Mouse (Mus musculus) Patski (cell line): ENCODE results near the gene Zbed5. TPM values are rescaled to one million over a fixed set of nuclear protein-coding genes. Genes with fewer than 3 reads are reported as not detected.
A peak's percentile ranks its signal among the peaks of the same experiment; 100 is the strongest.
"Not testable (repeated sequence)": the region's sequence is repeated elsewhere in the genome, so short reads cannot be mapped to it uniquely, and the experiment has no call there.

Experiments used
- ATAC-seq: fragments of 100-300 bp; one replicate; pipeline ENCODE4 v1.8.0; 2021
- CTCF ChIA-PET: fragments of 350-600 bp; sonication (Branson Sonifier 250); formaldehyde crosslinking; loops from one replicate; lab custom pipeline; 2022; ENCODE audit warnings: inconsistent platforms; lab: Charles Lee
- POLR2A ChIA-PET: fragments of 350-600 bp; sonication (Branson Sonifier 250); formaldehyde crosslinking; loops from one replicate; lab custom pipeline; 2022; ENCODE audit warnings: antibody characterized with exemption, inconsistent platforms; lab: Charles Lee
- DNase-seq: peaks from one replicate; pipeline ENCODE4 v3.0.0-alpha.2; 2011; ENCODE audit warnings: low read depth, low spot score
- H3K27me3 ChIP-seq: fragments of 371-371 bp; one replicate; pipeline ENCODE4 v1.5.1; 2021
- CTCF ChIP-seq: fragments of 100-300 bp; IDR thresholded peaks from one replicate; pipeline ENCODE4 v1.5.1; 2021
- in situ Hi-C: fragments of 300-500 bp; cut with MboI; formaldehyde crosslinking; loops from 3 replicates; pipeline ENCODE4 v1.11.1; 2018; ENCODE audit warnings: low pct_unique_long_range_greater_than_20kb, mixed read lengths
- polyA plus RNA-seq: library from polyadenylated mRNA; unstranded; gene quantifications from one replicate; pipeline ENCODE4 v1.2.3, GENCODE M21; 2021

Zbed5 gene
- polyA plus RNA-seq, 1 experiment from 2014 or later, result 4.0 TPM

DNA sequence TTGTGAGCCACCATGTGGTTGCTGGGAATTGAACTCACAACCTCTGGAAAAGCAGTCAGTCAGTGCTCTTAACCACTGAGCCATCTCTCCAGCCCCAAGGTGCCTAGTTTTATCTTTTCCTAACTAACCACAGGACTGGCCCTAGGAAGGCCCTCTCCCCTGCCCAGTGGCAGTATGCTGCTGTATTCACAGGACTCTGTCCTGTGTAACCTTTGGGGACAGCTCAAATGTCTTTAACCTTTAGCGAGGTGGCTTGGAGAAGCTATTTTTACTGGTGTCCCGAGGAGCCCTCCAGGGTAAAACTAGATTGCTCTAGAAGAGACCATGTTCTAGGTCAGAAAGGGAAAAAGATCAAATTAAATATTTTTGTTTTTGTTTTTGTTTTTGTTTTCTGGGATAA, 24.3 kb upstream of the Zbed5 start:
- CTCF ChIA-PET, result interaction anchor here (12.7 kb wide), 1 partner anchor 17 kb away, joined by 68 read pairs; no protein-coding TSS in a partner anchor
- no peak for DNase-seq
- POLR2A ChIA-PET, result no interaction called here
- in situ Hi-C loops, result no loop called here
- no peaks in the 10 kb centered on the region for H3K27me3 ChIP-seq
- no peak for TF ChIP-seq CTCF
- no peak for ATAC-seq

DNA sequence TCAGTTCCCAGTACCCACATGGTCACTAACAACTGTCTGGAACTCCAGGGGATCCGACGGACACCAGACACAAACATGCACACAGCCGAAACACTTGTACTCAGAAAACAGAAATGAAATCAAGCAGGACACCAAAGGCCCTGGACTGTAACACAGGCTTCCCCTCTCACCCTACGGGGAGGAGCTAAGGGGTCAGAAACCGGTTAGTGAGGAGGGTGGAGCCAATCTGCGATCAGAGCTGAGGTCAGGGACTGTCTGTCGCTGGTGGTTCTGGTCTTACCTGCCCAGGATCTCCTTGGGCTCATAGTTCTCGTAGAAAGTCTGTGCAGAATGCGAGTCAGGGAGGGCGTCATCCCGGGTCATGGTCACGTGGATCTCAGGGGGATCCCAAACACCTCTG, 21.6 kb upstream of the Zbed5 start:
- no peak for TF ChIP-seq CTCF
- ChIA-PET POLR2A (no interaction called here), CTCF (interaction anchor here (1.2 to 12.7 kb wide), 4 partner anchors 9 to 19 kb away, joined by 3 to 68 read pairs (median 6); no protein-coding TSS in a partner anchor)
- DNase-seq (no peak), ATAC-seq (no peak)
- in situ Hi-C loops, result no loop called here
- no peaks in the 10 kb centered on the region for H3K27me3 ChIP-seq

DNA sequence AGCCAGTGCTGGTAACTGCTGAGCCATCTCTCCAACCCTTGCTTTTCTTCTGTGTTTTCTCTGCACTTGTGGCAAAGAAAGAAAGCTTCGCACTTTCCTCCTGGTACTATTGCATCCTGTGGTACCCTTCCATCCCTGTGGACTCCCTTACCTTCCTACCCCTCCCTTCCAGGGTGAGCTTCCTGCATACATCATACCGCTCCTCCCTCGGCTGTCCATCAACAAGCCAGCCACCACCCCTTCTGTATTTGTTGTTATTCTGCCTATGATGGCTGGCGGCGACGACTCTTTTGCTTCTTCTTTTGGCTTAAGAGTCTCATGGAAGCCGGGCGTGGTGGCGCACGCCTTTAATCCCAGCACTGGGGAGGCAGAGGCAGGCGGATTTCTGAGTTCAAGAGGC, 20.4 kb upstream of the Zbed5 start:
- ATAC-seq (no peak), DNase-seq (no peak)
- no peak for TF ChIP-seq CTCF
- POLR2A ChIA-PET, result interaction anchor here (0.5 kb wide), 1 partner anchor 266 kb away, joined by 3 read pairs; no protein-coding TSS in a partner anchor
- H3K27me3 ChIP-seq, result no peaks in the 10 kb centered on the region
- in situ Hi-C loops, result no loop called here
- CTCF ChIA-PET, result interaction anchor here (1.7 to 12.7 kb wide), 3 partner anchors 10 to 21 kb away, joined by 3 to 68 read pairs (median 5); no protein-coding TSS in a partner anchor

DNA sequence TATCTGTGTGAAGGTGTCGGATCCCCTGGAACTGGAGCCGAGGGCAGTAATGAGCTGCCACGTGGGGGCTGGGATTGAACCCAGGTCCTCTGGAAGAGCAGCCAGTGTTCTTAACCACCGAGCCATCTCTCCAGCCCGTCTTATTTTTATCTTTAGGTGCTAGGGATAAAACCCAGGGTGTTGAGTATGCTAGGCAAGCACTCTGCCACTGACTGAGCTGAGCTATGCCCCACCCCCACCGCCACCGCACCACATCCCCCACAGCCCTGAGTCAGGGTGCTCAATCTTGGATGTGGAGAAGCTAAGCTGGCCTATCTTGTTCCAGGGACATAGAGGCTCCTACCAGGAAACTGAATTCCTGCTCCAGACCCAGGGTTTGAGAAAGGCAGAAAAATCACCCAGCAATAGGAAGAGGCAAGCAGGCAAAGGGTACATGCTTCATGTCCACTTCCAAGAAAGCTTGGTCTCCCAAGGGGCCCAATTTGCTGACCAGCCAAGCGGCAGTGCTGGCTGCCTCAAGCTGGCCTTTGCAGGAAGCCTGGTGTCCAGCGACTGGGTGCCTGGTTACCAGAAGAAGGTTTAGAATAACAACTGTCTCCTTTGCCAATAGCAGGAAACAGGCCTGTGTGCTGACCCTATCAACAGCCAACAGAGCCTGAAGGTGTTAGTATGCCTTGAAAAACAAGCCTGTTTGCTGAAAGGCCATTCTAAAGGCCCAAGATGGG, 17.6 kb upstream of the Zbed5 start:
- ATAC-seq, result no peak
- no peak for TF ChIP-seq CTCF
- no peaks in the 10 kb centered on the region for H3K27me3 ChIP-seq
- in situ Hi-C loops, result no loop called here
- DNase-seq, result no peak
- ChIA-PET CTCF (interaction anchor here (0.7 to 12.7 kb wide), 5 partner anchors 11 to 493 kb away, joined by 4 to 68 read pairs (median 5); partner anchors contain the start of gene Sumf2), POLR2A (interaction anchor here (1.2 to 2.2 kb wide), 2 partner anchors 23 to 30 kb away, joined by 6 to 8 read pairs; no protein-coding TSS in a partner anchor)

DNA sequence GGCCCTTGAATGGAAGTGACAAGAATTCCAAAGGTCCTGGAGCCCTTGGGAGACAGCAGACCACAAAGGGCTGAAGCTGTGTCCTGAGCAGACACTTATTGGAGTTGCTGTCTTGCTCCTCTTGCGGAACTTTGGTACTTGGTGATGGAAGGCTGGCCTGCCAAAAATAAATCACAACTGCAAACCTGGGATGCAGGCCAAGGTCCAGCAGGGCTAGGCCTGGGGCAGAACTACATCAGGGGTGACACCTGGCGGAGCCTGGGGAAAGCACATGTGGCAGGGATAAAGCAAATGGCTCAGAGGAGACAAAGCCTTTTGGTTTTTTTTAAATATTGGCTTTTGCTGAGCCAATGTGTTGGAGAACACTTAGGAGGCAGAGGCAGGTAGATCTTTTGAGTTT, 16.6 kb upstream of the Zbed5 start:
- peak; percentile 94 for TF ChIP-seq CTCF
- no peaks in the 10 kb centered on the region for H3K27me3 ChIP-seq
- ChIA-PET POLR2A (interaction anchor here (1.3 kb wide), 1 partner anchor 24 kb away, joined by 6 read pairs; no protein-coding TSS in a partner anchor), CTCF (interaction anchor here (0.7 to 12.7 kb wide), 5 partner anchors 14 to 32 kb away, joined by 3 to 68 read pairs (median 4); partner anchors contain the start of gene Sumf2)
- DNase-seq (peak; percentile 56), ATAC-seq (peak; percentile 85)
- in situ Hi-C loops, result no loop called here

DNA sequence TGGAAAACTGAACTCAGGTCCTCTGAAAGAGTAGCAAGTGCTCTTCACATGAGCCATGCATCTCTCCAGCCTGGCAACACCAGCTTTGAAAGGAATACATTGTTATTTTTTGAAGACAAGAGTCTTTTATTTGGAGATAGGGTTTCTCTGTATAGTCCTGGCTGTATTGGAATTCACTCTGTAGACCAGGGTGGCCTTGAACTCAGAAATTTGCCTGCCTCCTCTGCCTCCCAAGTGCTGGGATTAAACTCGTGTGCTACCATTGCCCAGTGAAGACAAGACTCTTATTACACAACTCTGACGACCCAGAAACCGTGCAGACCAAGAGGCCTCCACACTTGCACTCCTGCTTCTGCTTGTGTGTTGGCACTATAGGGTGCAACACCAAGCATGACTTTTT, 15.6 kb upstream of the Zbed5 start:
- in situ Hi-C loops, result no loop called here
- no peak for DNase-seq
- TF ChIP-seq CTCF, result no peak
- ATAC-seq, result no peak
- CTCF ChIA-PET, result interaction anchor here (0.9 to 12.7 kb wide), 6 partner anchors 10 to 97 kb away, joined by 3 to 68 read pairs (median 3); partner anchors contain the start of gene Sumf2
- H3K27me3 ChIP-seq, result no peaks in the 10 kb centered on the region
- POLR2A ChIA-PET, result interaction anchor here (0.6 to 1.3 kb wide), 3 partner anchors 9 to 25 kb away, joined by 3 to 6 read pairs (median 4); no protein-coding TSS in a partner anchor

DNA sequence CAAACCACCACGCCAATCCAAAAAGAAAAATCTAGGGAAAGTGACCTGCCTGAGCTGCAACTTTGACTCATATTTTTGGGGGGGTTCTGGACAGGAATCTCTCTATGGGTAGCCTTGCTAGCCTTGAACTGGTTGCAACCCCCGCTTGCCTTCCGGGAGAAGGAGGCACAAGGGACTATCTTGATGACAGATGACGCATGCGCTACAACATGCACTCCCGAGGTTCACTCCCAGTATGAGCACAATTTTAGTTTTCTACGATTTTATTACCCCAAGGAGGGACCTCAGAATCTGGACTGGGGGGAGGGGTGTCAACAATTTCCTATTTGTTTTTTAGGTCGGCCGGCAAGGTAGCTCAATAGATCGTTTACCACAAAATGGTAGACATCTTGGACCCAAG, 9.3 kb upstream of the Zbed5 start:
- no peak for DNase-seq
- CTCF ChIA-PET, result interaction anchor here (1.0 to 1.3 kb wide), 2 partner anchors 30 to 31 kb away, joined by 3 to 4 read pairs; no protein-coding TSS in a partner anchor
- POLR2A ChIA-PET, result interaction anchor here (1.0 to 1.3 kb wide), 2 partner anchors 99 to 115 kb away, joined by 3 to 5 read pairs; partner anchors contain the start of gene Psph
- no peaks in the 10 kb centered on the region for H3K27me3 ChIP-seq
- in situ Hi-C loops, result no loop called here
- no peak for TF ChIP-seq CTCF
- ATAC-seq, result no peak

DNA sequence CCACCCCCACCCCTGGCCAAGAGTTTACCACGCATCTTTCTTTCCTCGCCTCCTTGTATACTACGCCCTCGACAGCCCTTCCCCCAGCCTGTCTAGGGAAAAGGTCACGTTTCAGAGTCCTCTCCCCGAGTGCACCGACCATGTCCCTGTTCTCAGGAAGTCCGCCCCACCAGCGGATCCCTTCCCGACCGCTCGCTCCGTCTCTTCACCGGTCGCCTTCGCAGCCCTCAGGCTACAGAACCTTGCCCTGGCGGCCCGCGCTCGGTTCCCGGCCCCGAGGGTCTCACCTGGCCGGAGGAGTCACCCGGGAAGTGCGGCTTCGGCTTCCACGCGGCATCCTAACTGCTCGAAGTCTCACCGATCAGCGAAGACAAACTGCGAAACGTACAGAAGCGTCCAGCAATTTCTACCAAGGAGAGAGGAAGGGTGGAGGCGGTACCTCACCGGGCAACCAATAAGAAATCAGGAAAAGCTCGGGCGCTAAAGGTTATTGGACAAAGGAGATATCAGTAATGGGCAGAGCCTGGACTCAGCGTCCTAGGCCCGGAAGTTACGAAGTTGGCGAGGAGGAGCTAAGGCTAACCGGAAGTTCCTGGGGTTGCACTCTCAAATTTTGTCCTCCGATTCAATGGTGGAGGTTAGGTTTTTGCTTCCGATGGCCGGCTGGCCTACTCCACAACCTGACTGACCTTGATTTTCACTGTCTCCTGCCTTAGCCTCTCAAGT, 8.4 kb upstream of the Zbed5 start, which contains the start of gene Chchd2:
Chchd2 (minus strand) TSS at position 560 of the 726 bp plus-strand sequence.
- in situ Hi-C loops, result no loop called here
- ChIA-PET POLR2A (interaction anchor here (0.7 to 2.0 kb wide), 4 partner anchors 9 to 115 kb away, joined by 3 to 5 read pairs (median 4); partner anchors contain the start of genes Psph and Zbed5), CTCF (interaction anchor here (1.0 to 4.5 kb wide), 5 partner anchors 9 to 32 kb away, joined by 3 to 12 read pairs (median 4); partner anchors contain the start of gene Zbed5)
- no peak for TF ChIP-seq CTCF
- ATAC-seq, result peak; percentile 100
- DNase-seq, result peak; percentile 99
- no peaks in the 10 kb centered on the region for H3K27me3 ChIP-seq

DNA sequence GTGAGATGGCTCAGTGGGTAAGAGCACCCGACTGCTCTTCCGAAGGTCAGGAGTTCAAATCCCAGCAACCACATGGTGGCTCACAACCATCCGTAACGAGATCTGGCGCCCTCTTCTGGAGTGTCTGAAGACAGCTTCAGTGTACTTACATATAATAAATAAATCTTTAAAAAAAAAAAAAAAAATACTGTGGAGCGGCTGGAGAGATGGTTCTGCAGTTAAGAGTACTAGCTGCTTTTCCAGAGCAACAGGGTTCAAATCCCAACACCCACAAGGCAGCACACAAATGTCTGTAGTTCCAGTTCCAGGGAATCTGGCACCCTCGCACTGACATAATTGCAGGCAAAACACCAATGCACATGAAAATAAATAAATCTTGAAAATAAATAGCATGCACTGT, 5.1 kb upstream of the Zbed5 start:
- CTCF ChIA-PET, result interaction anchor here (1.1 to 4.5 kb wide), 3 partner anchors 10 to 35 kb away, joined by 3 to 12 read pairs (median 4); no protein-coding TSS in a partner anchor
- POLR2A ChIA-PET, result interaction anchor here (0.5 kb wide), 1 partner anchor 99 kb away, joined by 4 read pairs; no protein-coding TSS in a partner anchor
- ATAC-seq, H3K27me3 ChIP-seq, DNase-seq, in situ Hi-C loops: not testable (repeated sequence)
- TF ChIP-seq CTCF, result peak; percentile 38

DNA sequence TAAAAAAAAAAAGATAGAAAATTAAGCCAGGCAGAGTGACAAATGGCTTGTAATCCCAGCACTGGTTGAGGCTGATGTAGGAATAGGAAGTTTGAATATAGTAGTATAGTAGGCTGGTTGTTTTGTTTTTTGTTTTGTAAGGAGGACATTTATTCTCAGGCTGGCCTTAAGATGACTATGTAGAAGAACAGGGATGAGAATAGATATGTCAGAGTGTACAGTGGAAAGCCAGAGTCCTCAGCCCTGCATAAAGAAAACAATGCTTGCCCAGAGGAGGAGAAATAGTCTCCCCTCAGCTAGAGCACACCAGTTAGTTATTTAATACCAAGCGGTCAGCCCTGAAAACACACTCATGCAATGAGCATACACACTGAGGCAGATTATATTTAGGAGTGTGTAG, 2.9 kb downstream of the Zbed5 start, which contains the start of gene Phkg1:
Phkg1 (minus strand) TSS at position 101 of the 400 bp plus-strand sequence.
- TF ChIP-seq CTCF, result no peak
- ChIA-PET CTCF (interaction anchor here (1.3 kb wide), 1 partner anchor 11 kb away, joined by 3 read pairs; no protein-coding TSS in a partner anchor), POLR2A (no interaction called here)
- DNase-seq (no peak), ATAC-seq (no peak)
- in situ Hi-C loops, result no loop called here
- no peaks in the 10 kb centered on the region for H3K27me3 ChIP-seq
